Mouse (Mus musculus): ENCODE results near the gene Rab5b.

DNA sequence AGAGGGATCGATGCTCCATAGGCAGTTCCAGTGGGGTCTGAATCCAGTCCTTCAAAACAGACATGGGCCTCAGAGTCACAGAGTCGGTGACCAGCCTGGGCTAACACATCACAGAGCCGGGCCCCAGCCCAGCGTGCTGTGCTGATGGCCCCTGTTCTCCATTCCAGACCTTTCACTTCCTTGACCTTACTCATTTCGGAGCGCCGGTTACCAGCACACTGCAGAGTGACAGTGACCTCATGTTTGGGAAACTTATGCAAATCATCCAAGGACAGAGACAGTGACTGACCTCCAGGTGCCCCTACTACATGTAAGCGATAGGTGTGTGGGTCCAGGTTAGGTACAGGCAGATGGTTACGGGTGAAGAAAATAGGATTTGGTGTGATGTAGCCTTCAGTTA is 24.9 kb downstream of the Rab5b start:
- TF ChIP-seq CTCF (IDR thresholded peaks at IDR 0.05; ENCODE audit: extremely low read depth, insufficient read length, insufficient replicate concordance, low read depth, low read length): no peak
- TF ChIP-seq POLR2A (IDR thresholded peaks at IDR 0.05; ENCODE audit: low read depth, low read length): no peak

Data from small intestine, adult 2 months (tissue).